Mouse (Mus musculus): ENCODE measurements around the gene Asxl1. TPM values are rescaled to one million over a fixed set of nuclear protein-coding genes. Genes with fewer than 3 reads are reported as not detected.

Gene Asxl1
- polyA plus RNA-seq, 1 experiment from 2014 or later = 14.3 TPM

DNA sequence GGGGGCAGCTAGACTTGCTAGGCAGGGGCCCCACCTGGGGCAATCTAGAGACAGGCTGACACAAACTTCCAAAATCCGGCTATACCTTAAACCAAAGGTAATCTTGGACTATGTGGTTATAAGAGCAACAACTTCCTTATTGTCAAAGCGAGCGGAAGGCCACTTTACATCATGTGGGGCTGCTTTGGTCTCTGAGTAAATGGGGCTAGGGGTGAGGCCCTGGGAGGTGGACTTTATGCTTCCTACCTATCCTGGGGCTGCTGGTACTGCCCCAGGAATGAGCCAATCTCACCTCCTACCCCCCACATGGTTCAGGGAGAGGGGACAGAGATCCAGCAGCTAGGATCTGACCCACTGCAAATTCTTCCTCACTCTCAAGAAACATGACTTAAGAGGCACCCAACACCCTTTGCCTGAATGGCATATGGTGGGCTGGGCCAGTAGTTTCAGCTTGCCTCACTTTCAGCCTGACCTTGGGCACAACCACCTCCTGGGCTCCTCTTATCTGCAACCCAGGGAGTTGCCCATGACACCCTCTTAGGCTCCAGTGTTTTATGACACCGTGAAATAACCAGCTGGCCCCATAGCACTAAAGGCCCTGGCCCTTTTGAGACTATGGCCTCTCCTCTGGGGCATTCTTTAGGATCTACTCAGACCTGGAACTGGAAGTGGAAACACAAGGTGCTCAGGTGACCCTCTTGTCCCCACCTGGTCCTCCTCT lies 79.7 kb downstream of the Asxl1 start:
- H3K4me1 ChIP-seq (ENCODE audit: control insufficient read depth, insufficient read depth, low read length) = 0 out of 2 replicates have a peak, but pooled peaks cover 12% of the 10 kb centered on the region
- H3K4me3 ChIP-seq (ENCODE audit: low read depth, low read length) = no peak overlapping the region
- no peaks in the 10 kb centered on the region for H3K9me3 ChIP-seq (ENCODE audit: control insufficient read depth, low read length)
- H3K27me3 ChIP-seq (replicated peaks; ENCODE audit: control insufficient read depth, insufficient read depth, low read length) = no peaks in the 10 kb centered on the region
- ATAC-seq (ENCODE audit: low read depth) (no peak), DNase-seq (ENCODE audit: low spot score) (no peak)
- peak overlapping the region; percentile 55 for H3K27ac ChIP-seq (replicated peaks; ENCODE audit: low read depth, low read length)
- H3K4me2 ChIP-seq (ENCODE audit: low read depth, low read length) = no peak overlapping the region
- no peak overlapping the region for H3K9ac ChIP-seq (ENCODE audit: low read depth, low read length)
- peaks cover 36% of the 10 kb centered on the region for H3K36me3 ChIP-seq (ENCODE audit: control insufficient read depth, insufficient read depth, low read length)
- 84% methylated on average over 4 of the region's 4 CpGs for WGBS

GRCm38 (mm10) chr2:153425998-153426670 lies 80.5 kb downstream of the Asxl1 start:
- 44% methylated on average over 9 of the region's 9 CpGs for WGBS
- Histone ChIP-seq H3K4me1 (ENCODE audit: control insufficient read depth, insufficient read depth, low read length) (0 out of 2 replicates have a peak, but pooled peaks cover 12% of the 10 kb centered on the region), H3K27me3 (replicated peaks; ENCODE audit: control insufficient read depth, insufficient read depth, low read length) (no peaks in the 10 kb centered on the region), H3K9ac (ENCODE audit: low read depth, low read length) (no peak overlapping the region), H3K9me3 (ENCODE audit: control insufficient read depth, low read length) (no peaks in the 10 kb centered on the region), H3K27ac (replicated peaks; ENCODE audit: low read depth, low read length) (peak overlapping the region; percentile 44; the same call in 1 of the 2 replicates), H3K4me3 (ENCODE audit: low read depth, low read length) (no peak overlapping the region), H3K4me2 (ENCODE audit: low read depth, low read length) (no peak overlapping the region), H3K36me3 (ENCODE audit: control insufficient read depth, insufficient read depth, low read length) (peaks cover 37% of the 10 kb centered on the region)
- no peak for DNase-seq (ENCODE audit: low spot score)
- peak; percentile 54 for ATAC-seq (ENCODE audit: low read depth)

GRCm38 (mm10) chr2:153426931-153427330 lies 81.3 kb downstream of the Asxl1 start:
- H3K27ac ChIP-seq (replicated peaks; ENCODE audit: low read depth, low read length) = no peak overlapping the region
- ATAC-seq (ENCODE audit: low read depth) = no peak
- WGBS = 14% methylated on average over 2 of the region's 2 CpGs
- H3K27me3 ChIP-seq (replicated peaks; ENCODE audit: control insufficient read depth, insufficient read depth, low read length) = no peaks in the 10 kb centered on the region
- H3K4me1 ChIP-seq (ENCODE audit: control insufficient read depth, insufficient read depth, low read length) = 0 out of 2 replicates have a peak, but pooled peaks cover 12% of the 10 kb centered on the region
- H3K4me3 ChIP-seq (ENCODE audit: low read depth, low read length) = no peak overlapping the region
- H3K4me2 ChIP-seq (ENCODE audit: low read depth, low read length) = no peak overlapping the region
- H3K36me3 ChIP-seq (ENCODE audit: control insufficient read depth, insufficient read depth, low read length) = peaks cover 44% of the 10 kb centered on the region
- no peaks in the 10 kb centered on the region for H3K9me3 ChIP-seq (ENCODE audit: control insufficient read depth, low read length)
- DNase-seq (ENCODE audit: low spot score) = no peak
- H3K9ac ChIP-seq (ENCODE audit: low read depth, low read length) = no peak overlapping the region

DNA sequence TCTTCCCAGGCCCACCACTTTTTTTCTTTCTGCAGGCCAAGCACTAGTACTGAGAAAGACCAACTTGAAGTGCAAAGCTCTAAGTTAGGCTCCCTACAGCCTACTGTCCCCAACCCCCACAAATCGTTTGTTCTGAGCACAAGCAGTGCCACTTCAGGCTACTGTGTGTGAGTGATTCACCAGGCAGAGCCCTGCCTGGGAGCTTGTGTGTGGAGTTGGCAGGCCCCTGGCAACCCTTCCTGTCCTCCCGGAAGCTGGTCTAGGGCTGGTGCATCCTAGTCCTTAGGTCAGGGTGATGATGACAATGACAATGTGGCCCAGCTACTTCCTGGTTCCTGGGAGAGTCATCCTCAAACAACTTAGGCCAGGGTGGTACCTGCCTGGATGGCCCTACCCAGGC lies 82.9 kb downstream of the Asxl1 start:
- Histone ChIP-seq H3K27me3 (replicated peaks; ENCODE audit: control insufficient read depth, insufficient read depth, low read length) (no peaks in the 10 kb centered on the region), H3K9me3 (ENCODE audit: control insufficient read depth, low read length) (no peaks in the 10 kb centered on the region), H3K4me1 (ENCODE audit: control insufficient read depth, insufficient read depth, low read length) (peaks cover 12% of the 10 kb centered on the region; the same call in 1 of the 2 replicates), H3K9ac (ENCODE audit: low read depth, low read length) (no peak overlapping the region), H3K4me3 (ENCODE audit: low read depth, low read length) (no peak overlapping the region), H3K36me3 (ENCODE audit: control insufficient read depth, insufficient read depth, low read length) (peaks cover 53% of the 10 kb centered on the region), H3K4me2 (ENCODE audit: low read depth, low read length) (no peak overlapping the region), H3K27ac (replicated peaks; ENCODE audit: low read depth, low read length) (no peak overlapping the region)
- no peak for ATAC-seq (ENCODE audit: low read depth)
- DNase-seq (ENCODE audit: low spot score) = no peak
- WGBS = 71% methylated on average over 2 of the region's 2 CpGs

- peaks cover 25% of the 10 kb centered on the region for H3K4me1 ChIP-seq (ENCODE audit: control insufficient read depth, insufficient read depth, low read length)
- no peak overlapping the region for H3K27ac ChIP-seq (replicated peaks; ENCODE audit: low read depth, low read length)
- H3K36me3 ChIP-seq (ENCODE audit: control insufficient read depth, insufficient read depth, low read length) = peaks cover 59% of the 10 kb centered on the region
- DNase-seq (ENCODE audit: low spot score) (no peak), ATAC-seq (ENCODE audit: low read depth) (no peak)
- WGBS = 86% methylated on average over 1 of the region's 1 CpGs
- H3K4me3 ChIP-seq (ENCODE audit: low read depth, low read length) = no peak overlapping the region
- no peak overlapping the region for H3K4me2 ChIP-seq (ENCODE audit: low read depth, low read length)
- no peaks in the 10 kb centered on the region for H3K27me3 ChIP-seq (replicated peaks; ENCODE audit: control insufficient read depth, insufficient read depth, low read length)
- H3K9ac ChIP-seq (ENCODE audit: low read depth, low read length) = no peak overlapping the region
- no peaks in the 10 kb centered on the region for H3K9me3 ChIP-seq (ENCODE audit: control insufficient read depth, low read length)
These were observed 84.9 kb downstream of the Asxl1 start for GRCm38 (mm10) chr2:153430571-153430970.

DNA sequence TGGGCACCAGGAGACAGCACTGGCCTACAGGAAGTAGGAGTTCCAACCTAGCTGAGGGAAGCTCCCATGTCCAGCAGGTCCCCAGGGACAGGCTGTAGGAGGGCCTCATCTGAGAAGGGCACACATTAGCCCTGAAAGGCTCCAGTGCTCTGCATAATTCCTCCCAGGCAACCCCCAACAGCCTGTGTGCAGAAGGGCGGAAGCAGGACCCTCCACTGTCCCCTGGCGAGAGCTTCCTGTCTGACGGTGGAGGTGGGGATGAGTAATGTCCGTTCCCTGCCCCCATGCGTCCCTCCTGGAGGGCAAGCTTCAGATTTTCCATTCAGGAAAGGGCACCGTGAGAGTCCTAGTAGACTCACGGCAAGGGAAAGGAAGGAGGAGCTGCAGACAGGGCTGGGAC lies 86.9 kb downstream of the Asxl1 start:
- DNase-seq (ENCODE audit: low spot score) (no peak), ATAC-seq (ENCODE audit: low read depth) (no peak)
- peaks cover 57% of the 10 kb centered on the region for H3K36me3 ChIP-seq (ENCODE audit: control insufficient read depth, insufficient read depth, low read length)
- no peak overlapping the region for H3K9ac ChIP-seq (ENCODE audit: low read depth, low read length)
- H3K4me1 ChIP-seq (ENCODE audit: control insufficient read depth, insufficient read depth, low read length) = peaks cover 38% of the 10 kb centered on the region
- no peak overlapping the region for H3K4me3 ChIP-seq (ENCODE audit: low read depth, low read length)
- H3K27me3 ChIP-seq (replicated peaks; ENCODE audit: control insufficient read depth, insufficient read depth, low read length) = no peaks in the 10 kb centered on the region
- no peaks in the 10 kb centered on the region for H3K9me3 ChIP-seq (ENCODE audit: control insufficient read depth, low read length)
- WGBS = 38% methylated on average over 7 of the region's 7 CpGs
- H3K27ac ChIP-seq (replicated peaks; ENCODE audit: low read depth, low read length) = no peak overlapping the region
- no peak overlapping the region for H3K4me2 ChIP-seq (ENCODE audit: low read depth, low read length)

- DNase-seq (ENCODE audit: low spot score) (no peak), ATAC-seq (ENCODE audit: low read depth) (no peak)
- H3K4me1 ChIP-seq (ENCODE audit: control insufficient read depth, insufficient read depth, low read length) = peaks cover 47% of the 10 kb centered on the region
- H3K9me3 ChIP-seq (ENCODE audit: control insufficient read depth, low read length) = no peaks in the 10 kb centered on the region
- H3K4me3 ChIP-seq (ENCODE audit: low read depth, low read length) = no peak overlapping the region
- no peak overlapping the region for H3K4me2 ChIP-seq (ENCODE audit: low read depth, low read length)
- WGBS = 35% methylated on average over 3 of the region's 3 CpGs
- H3K36me3 ChIP-seq (ENCODE audit: control insufficient read depth, insufficient read depth, low read length) = peaks cover 53% of the 10 kb centered on the region
- no peaks in the 10 kb centered on the region for H3K27me3 ChIP-seq (replicated peaks; ENCODE audit: control insufficient read depth, insufficient read depth, low read length)
- H3K27ac ChIP-seq (replicated peaks; ENCODE audit: low read depth, low read length) = 0 out of 2 replicates have a peak overlapping the region, but pooled peaks have one; percentile 48
- no peak overlapping the region for H3K9ac ChIP-seq (ENCODE audit: low read depth, low read length)
These were observed 88.2 kb downstream of the Asxl1 start for GRCm38 (mm10) chr2:153433859-153434258.

- Histone ChIP-seq H3K36me3 (ENCODE audit: control insufficient read depth, insufficient read depth, low read length) (peaks cover 43% of the 10 kb centered on the region), H3K9me3 (ENCODE audit: control insufficient read depth, low read length) (no peaks in the 10 kb centered on the region), H3K4me2 (ENCODE audit: low read depth, low read length) (no peak overlapping the region), H3K9ac (ENCODE audit: low read depth, low read length) (no peak overlapping the region; the same call in 1 of the 2 replicates), H3K4me3 (ENCODE audit: low read depth, low read length) (no peak overlapping the region), H3K27ac (replicated peaks; ENCODE audit: low read depth, low read length) (peak overlapping the region; percentile 48; the same call in 1 of the 2 replicates), H3K27me3 (replicated peaks; ENCODE audit: control insufficient read depth, insufficient read depth, low read length) (no peaks in the 10 kb centered on the region), H3K4me1 (ENCODE audit: control insufficient read depth, insufficient read depth, low read length) (peaks cover 48% of the 10 kb centered on the region)
- DNase-seq (ENCODE audit: low spot score) (no peak), ATAC-seq (ENCODE audit: low read depth) (no peak)
- 24% methylated on average over 9 of the region's 9 CpGs for WGBS
These were observed 89.5 kb downstream of the Asxl1 start for GRCm38 (mm10) chr2:153434880-153435831.

Measured in embryonic facial prominence, embryonic 14.5 days (tissue).